Mouse (Mus musculus) E14TG2a.4 (cell line): ENCODE data around the gene Hebp2.

ENCODE experiments used
- CTCF ChIP-seq: conservative IDR thresholded peaks from 2 replicates; pipeline ENCODE4 v1.5.1; 2014; ENCODE audit warnings: low read length
- POU5F1 ChIP-seq: IDR thresholded peaks from 2 replicates; pipeline ENCODE4 v1.6.1; 2014; ENCODE audit warnings: low read length, borderline replicate concordance

GRCm38 (mm10) chr10:18506501-18506946, 39.4 kb downstream of the Hebp2 start:
- no peak for TF ChIP-seq CTCF
- TF ChIP-seq POU5F1: no peak
